Mouse (Mus musculus) v-Abl transformed pro-B cells (cell line): ENCODE data around the gene Pnck.

Experiments
- in situ Hi-C, 2 experiments: fragments of 400-800 bp; cut with MboI; formaldehyde crosslinking; loops; one replicate each; pipeline ENCODE4 v1.15.1; 2025; ENCODE audit not compliant: unreplicated experiment in 2 of 2

Pnck gene

DNA sequence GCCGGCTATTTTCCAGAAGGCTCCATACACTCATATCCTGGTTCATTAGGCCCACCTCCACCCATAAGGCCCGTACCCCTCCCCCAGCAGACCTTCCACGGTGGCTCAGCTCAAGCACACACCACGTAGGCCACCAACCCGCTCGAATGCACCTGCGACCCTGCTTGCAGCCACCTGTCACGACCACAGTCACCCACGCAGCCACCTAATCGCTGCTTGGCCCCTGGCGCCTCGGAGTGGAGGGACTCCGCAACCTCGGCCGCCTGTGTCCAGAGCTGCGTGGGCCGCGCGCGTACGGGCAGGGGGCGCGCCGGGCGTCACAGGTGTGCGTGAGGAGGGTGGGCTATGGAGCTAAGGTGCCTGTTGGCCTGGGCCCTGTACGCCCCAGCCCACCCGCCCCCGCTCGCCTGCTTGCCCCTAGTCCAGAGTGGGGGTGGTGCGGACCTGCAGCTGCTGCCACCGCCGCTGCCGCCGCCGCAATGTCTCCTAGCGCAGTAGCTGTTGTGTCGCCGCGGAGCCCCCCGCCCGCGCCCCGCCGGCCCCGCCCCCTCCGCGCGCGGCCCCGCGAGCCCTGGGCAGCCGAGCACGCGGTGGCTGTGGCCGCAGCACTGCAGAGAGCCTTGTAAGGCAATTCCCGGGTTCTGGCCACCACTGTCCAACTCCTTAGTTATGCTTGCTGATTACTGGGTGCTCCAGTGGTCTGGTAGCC lies at the start of gene Pnck:
Pnck (minus strand) TSS at position 543 of the 709 bp plus-strand sequence.
- in situ Hi-C loops = loop anchor here (10.0 to 25.0 kb wide), 3 partner anchors 197 to 647 kb away; partner anchors contain the start of gene Haus7 (in 2 of the 2)

DNA sequence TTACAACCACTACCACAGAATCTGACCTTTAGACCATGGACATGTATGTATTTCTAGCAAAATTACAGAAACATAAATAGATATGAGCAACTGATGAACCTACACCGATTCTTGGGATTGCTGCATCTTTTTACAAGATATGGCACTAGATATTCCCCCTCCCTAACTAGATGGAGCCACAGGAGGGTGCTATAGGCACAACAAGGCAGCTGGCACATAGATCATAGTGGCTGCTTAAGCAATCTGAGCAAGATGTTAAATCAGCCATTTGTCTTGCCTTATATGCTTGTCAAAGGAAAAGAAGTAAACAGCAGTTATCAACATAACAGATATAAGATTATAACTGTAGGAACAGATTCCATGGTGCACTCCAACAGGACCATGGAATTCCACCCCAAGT lies 40.6 kb upstream of the Pnck start:
- in situ Hi-C loops = loop anchor here (25.0 kb wide), 2 partner anchors 712 to 1712 kb away; partner anchors contain the start of genes Brcc3 (in 1 of the 2), Cmc4 (in 1 of the 2) and Mtcp1 (in 1 of the 2)

DNA sequence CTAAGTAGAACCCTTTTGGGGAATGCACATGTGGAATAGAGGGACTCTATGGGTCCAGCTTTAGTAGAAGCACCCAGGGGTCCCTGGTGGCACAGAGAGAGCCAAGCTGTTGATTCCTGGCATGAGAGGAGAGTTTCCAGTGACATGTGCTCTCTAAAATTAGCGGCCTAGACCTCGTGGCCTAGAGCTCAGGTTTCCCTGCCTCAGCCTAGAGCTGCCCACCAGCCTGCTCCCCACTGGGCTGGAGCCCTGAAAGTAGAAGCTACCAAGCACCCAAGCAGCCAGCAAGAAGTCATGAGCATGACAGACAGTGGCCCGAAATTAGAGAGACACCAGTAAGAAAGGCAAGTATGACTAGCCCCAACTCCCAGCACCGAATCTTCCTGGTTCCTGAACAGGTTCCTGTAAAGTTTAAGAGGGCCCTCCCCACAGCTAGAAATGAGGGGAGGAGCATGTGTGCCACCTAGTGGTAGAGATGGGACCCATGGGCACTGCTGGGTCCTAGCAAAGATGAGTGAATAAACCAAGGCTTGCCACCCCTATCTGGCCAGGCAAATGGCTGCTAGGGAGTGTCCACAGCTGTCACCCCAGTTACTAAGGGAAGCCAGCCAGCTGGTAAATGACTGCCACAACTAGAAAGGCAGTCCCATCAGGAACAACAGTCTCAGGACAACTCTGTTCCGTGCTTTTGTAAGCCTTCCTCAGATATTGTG lies 31.2 kb upstream of the Pnck start:
- in situ Hi-C loops = no loop called here

DNA sequence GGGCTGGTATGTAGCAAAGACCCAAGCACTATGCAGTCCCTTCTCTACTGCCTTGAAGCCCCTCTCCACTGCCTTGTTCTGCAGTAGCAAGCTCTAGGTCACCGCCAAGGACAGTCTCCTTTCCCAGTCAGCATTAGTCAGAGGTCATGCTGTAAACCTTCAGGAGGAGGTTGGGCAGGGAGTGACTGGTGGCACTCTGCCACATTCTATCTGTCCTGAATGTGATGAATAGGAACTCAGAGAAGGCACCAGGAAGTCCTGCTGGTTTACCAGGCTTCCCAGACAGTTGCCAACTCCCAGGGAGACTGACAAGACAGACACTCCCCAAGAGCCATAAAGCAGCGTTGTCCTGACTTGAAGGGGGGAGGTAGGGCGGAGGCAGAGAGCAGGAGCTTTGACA lies 25.7 kb upstream of the Pnck start:
- in situ Hi-C loops = loop anchor here in 1 of 2 experiments (5.0 to 10.0 kb wide), 2 partner anchors 631 to 727 kb away; no protein-coding TSS in a partner anchor

DNA sequence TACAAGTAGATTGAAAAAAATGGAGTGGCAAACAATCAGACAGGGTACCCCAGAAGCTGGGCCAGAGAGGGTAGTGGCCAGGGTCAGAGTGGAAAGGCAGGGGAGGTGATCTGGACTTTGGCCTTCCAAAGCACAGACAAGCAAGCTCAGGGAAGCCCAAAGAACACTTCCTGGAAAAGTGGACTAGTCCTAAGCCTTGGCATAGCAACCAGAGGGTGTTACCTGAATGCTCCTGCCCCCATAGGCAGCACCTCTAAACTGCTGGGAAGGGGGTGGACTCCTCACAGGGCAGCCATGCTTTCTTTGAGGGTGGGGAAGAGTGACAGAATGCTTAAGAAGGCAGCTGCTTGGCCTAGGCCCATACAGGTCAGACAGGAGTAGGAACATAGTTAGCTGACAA lies 25.1 kb upstream of the Pnck start:
- in situ Hi-C loops = loop anchor here in 1 of 2 experiments (5.0 to 10.0 kb wide), 2 partner anchors 630 to 727 kb away; no protein-coding TSS in a partner anchor

DNA sequence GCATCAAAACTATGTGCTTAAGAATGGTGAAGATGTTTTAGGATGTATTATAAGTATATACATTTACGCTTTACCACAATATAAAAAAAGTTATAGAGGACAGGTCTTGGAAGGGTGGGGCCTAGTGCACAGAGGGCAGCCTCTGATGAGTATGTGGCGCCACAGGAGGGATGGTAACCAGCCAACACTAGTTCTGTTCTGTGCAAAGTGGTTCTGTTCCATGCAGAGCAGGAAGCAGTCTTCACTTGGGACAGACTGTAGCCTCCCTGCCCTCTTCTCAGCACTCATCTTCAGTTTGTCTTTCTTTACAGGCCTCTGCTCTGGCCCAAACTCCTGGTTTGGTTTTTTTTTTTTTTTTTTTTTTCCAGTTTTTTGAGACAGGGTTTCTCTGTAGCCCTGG lies 24.2 kb upstream of the Pnck start:
- in situ Hi-C loops = loop anchor here in 1 of 2 experiments (10.0 kb wide), 1 partner anchor 629 kb away; no protein-coding TSS in a partner anchor

DNA sequence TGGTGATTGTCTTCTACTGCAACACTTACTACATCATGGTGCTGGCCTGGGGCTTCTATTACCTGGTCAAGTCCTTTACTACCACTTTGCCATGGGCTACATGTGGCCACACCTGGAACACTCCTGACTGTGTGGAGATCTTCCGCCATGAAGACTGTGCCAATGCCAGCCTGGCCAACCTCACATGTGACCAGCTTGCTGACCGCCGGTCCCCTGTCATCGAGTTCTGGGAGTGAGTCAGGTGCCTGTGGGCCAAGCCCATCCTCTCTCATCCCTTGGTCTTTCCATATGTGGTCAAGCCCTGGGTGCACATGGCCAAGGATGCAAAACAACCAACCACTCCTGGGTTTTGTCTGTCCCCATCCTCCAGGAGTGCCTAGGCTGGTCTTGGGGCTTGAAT lies 16.8 kb upstream of the Pnck start:
- in situ Hi-C loops = no loop called here

DNA sequence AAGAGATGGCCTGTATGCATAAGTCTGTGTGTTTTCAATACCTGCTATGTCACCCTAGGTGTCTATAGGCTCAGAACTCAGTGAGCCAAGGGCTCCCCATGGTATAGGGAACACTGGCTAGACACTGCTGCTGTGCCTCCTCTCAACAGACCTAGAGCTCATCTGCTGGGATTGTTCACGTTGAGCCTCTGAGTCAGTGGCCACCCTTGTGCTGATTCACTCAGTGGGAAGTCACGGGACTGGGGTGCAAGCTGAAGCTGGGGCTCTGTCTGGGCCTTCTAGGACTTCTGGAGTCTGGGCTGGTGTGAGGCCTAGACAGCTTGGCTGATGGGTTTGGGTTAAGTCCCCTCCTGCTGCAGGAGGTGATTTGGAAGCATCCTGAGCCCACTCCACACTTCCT lies 15.3 kb upstream of the Pnck start:
- in situ Hi-C loops = no loop called here

DNA sequence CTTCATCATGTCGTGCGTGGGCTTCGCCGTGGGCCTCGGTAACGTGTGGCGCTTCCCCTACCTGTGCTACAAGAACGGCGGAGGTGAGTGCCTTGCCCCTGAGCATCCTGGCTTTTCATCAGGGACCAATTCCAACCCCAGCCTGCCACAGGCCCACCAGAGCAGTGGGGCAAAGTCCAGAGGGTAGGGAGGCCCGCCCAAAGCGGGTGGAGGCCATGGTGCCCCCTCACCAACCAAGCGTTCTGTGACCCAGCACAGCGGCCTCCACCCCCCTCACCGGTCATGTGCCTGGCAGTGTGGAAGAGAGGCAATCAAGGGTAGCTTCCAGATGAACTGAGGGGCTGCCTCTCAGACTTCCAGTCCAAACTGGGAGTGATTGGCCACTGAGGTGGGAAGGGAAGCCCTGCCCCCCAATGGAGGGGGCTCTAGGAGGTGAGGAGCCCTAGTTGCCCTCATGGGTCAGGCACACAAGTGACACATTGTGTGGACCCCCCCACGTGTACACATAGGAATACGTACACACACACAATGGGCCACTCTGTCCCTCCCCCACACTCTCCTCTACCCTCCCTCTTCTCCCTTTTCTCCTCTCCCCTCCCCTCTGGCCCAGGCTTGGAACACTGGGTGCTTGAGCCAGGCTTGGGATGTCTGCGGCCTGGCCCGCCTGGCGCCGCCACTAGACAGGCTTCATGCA lies 14.2 kb upstream of the Pnck start:
- in situ Hi-C loops = loop anchor here (25.0 kb wide), 2 partner anchors 212 to 662 kb away; partner anchors contain the start of gene Haus7 (in 1 of the 2)

DNA sequence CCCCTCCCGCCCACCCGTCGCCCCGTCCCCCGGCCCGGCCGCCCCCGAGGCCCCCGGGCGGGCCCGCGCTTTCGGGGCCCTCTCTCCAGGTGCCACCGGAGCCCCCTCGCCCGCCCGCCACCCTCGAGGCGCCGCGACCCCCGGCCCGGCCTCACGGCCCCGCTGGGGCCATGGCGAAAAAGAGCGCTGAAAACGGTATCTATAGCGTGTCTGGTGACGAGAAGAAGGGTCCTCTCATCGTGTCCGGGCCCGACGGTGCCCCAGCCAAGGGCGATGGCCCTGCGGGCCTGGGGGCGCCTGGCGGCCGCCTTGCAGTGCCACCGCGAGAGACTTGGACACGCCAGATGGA lies 13.7 kb upstream of the Pnck start:
- in situ Hi-C loops = loop anchor here (25.0 kb wide), 2 partner anchors 211 to 661 kb away; partner anchors contain the start of gene Haus7 (in 1 of the 2)

DNA sequence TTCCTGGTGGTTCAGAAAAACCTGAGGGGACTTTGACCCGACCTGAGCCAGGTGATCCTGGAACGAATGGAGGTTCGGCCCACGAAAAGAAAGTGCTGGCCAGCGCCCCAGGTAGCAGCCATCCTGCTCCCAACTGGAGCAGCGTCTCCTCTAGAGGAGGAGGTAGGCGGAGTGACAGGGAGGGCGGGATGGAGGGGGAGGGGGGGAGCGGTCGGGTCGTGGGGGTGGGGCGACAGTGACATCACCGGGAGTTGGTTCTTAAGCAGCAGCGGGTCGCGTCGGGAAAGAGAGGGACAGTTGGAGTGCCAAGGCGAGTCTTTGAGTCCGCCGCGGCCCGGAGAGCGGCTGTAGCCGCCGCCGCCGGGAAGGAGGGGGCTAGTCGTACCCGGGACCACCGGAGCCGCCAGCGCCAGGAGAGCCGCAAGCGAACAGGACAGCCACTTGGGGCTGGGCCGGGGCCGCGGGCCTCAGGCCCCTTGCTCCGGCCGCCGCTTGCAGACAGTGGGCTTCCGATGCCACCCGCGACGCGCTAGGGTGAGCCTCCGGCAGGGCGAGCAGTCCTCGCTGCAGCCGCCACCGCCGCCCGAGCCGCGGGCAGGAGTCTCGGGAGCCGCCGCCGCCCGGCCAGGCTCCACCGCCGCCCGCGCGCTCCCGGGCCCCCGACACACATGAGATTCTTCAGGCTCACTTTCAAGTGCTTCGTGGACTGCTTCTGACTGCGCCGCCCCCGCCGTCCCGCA lies 13.1 kb upstream of the Pnck start, which contains the start of gene Slc6a8:
Slc6a8 (plus strand) TSS at position 272 of the 740 bp plus-strand sequence.
- in situ Hi-C loops = loop anchor here (25.0 kb wide), 2 partner anchors 211 to 661 kb away; partner anchors contain the start of gene Haus7 (in 1 of the 2)

DNA sequence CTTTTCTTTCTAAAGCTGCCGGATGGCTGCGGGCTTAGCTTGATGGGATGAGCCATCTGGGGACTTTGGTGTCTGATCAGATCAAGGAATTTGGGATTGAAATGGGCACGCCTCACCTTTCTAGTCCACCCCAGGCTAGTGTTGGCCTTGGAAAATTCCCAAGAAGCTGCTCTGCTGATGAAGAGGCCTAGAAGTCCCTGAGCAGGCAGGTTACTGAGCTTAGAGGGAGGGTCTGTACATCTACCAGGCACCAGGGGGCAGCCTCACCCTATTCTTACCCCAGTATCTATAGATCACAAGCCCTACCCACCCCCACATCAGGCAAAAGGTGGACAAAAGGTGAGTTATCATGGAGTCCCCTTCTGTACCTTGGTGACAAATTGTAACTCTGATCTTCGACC lies 12.1 kb upstream of the Pnck start:
- in situ Hi-C loops = loop anchor here (25.0 kb wide), 2 partner anchors 210 to 660 kb away; partner anchors contain the start of gene Haus7 (in 1 of the 2)

DNA sequence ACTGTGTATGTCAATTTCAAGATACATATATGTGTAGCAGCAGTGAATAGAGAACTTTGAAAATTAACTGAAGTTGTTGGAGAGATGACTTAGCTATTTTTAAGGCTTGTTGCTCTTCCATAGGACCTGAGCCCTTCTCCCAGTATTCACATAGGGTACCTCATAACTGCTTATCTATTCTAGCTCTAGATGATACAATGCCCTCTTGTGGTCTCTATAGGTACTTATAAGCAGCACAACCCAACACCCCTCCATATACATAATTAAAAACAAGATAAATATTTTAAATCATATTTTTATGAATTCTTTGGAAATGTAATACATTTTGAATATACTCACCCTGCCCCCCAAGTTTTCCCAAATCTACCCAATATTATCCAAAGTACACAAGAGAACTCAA lies 3.2 kb upstream of the Pnck start:
- in situ Hi-C loops = loop anchor here (25.0 kb wide), 2 partner anchors 201 to 651 kb away; partner anchors contain the start of gene Haus7 (in 1 of the 2)

DNA sequence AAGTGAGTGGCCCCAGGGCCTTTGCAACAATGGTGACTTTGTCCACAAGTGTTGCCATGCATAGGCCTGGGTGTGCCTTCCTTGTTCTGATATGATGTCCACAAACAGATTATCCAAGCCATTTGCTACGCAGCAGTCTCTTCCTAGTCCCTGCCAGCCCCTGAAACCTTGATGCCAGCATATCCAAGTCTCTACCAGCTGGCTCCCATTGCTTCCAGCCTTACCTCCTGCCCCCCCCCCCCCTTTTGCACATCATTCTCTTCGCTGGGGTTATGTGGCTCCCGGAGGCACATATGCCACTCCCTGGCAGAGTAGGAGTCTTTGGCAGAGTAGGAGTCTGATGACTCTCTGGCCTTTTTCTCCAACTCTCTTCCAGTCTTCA lies 358 bp upstream of the Pnck start:
- in situ Hi-C loops = loop anchor here (25.0 kb wide), 2 partner anchors 198 to 648 kb away; partner anchors contain the start of gene Haus7 (in 1 of the 2)

DNA sequence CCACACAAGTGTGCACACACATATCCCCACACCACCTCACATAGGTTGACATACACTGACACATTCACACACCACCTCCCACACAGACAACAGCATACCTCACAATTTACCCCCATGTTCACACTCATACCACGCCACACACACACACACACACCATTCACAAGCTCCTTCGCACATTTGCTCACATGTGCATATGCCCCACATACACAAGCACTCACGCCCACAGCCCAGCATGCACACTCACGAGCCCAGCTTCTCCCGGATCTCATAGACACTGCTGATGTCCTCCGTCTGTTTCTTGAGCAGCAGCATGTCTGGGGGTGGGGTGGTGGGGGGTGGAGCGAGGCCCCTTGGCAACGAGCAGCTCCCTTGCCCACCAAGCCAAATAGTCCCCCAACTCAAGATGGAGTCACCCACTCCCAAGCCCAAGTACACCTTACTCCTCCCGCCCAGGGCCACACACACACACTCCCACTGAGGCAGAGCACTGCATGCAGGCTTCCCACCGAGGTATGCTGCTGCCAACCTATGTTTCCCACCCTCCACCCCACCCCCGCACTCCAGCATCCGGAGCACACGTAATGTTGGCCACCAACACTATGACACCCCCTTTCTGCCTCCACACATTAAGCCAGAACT lies 862 bp downstream of the Pnck start:
- in situ Hi-C loops = loop anchor here (10.0 to 25.0 kb wide), 3 partner anchors 197 to 647 kb away; partner anchors contain the start of gene Haus7 (in 2 of the 2)

DNA sequence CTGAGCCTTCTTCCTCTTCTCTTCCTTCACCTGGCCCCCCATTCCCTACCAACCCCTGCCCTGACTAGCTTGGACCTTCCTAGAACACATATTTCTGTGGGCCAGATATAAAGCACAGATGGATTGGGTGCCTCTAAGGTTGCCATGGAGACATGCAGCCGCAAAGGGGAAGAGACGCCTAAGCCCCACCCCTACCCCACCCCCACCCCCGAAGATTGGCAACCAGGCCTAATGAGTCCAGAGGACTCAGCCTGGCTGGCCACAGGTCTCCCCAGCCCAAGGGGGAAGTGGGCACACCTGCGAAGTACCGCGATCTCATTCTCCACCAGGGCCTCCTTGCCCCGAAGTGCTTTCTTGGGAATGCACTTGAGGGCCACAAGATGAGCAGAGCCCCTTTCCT lies 1.5 kb downstream of the Pnck start:
- in situ Hi-C loops = loop anchor here (10.0 to 25.0 kb wide), 3 partner anchors 196 to 646 kb away; partner anchors contain the start of gene Haus7 (in 2 of the 2)

DNA sequence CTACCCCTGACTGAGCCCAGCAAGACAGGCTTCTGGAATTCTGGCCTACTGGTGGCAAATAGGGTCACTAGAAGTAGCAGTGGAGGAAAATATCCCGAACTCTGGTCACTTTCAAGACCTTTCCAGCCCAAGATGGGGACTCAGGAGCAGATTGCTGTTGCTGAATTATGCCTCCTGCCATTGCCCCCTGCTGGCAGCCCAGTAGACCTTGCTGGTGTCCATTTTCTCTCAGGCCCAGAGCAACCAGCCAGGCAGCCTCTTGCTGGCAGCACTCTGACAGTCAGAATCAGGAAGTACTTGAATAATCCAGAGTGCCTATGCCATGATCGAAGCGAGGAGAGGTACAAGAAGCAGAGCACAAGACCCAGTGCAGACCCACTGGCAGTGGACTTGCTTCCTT lies 4.4 kb downstream of the Pnck start:
- in situ Hi-C loops = loop anchor here (10.0 to 25.0 kb wide), 3 partner anchors 193 to 643 kb away; partner anchors contain the start of gene Haus7 (in 2 of the 2)

DNA sequence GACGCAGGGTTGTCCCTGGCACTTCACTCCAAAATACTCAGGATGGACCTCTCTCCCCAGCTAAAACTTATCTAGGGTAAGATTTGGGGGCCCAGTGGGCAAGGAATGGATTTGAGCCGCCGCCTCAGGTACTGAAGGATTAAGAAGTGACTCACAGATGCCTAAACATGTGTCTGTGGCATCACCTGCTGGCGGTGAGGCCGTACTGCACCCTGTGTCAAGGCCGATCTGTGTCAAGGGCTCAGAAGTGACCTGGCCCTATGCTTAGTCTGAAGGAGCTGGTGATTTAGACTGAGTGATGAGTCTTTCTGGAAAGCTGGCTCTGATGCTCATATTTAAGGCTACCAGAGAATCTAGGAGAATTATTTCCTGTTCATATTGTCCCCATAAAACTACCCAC lies 5.7 kb downstream of the Pnck start:
- in situ Hi-C loops = loop anchor here (5.0 to 25.0 kb wide), 4 partner anchors 62 to 642 kb away; partner anchors contain the start of gene Haus7 (in 2 of the 2)

DNA sequence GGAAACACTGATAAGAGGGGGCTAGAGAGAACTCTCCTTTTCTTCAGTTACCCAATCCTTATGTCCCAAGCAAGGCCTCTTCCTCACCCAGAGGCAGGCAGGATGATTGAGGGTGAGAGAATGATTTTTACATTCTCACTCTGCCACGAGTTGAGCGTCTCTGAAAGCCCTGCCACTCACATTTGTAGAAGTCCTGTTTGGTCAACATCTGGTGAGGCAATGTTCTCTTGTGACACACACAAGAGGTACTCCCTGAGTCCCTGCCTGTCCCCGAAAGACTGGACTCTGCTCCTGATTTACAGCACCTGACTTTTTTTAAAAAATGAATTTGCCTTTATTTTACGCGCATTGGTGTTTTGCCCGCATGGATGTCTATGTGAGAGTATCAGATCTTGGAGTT lies 6.5 kb downstream of the Pnck start:
- in situ Hi-C loops = loop anchor here (5.0 to 25.0 kb wide), 4 partner anchors 61 to 641 kb away; partner anchors contain the start of gene Haus7 (in 2 of the 2)
